Mouse (Mus musculus) heart, embryonic 15.5 days (tissue): ENCODE measurements around the gene Calml4. TPM values are rescaled to one million over a fixed set of nuclear protein-coding genes. Genes with fewer than 3 reads are reported as not detected.
A peak's percentile ranks its signal among the peaks of the same experiment; 100 is the strongest.

Experiments
- ATAC-seq: fragments of 200-750 bp; cut with Nextera tagmentation; replicated peaks from 2 replicates; pipeline ENCODE4 v1.8.0; 2017; ENCODE audit warnings: low read depth, moderate TSS enrichment; ENCODE audit not compliant: insufficient number of reproducible peaks, insufficient read depth, low FRiP score
- H3K27ac ChIP-seq: fragments of 300-500 bp; sonication (generic); 2 replicates; pipeline ENCODE4 v1.5.1; 2015; ENCODE audit warnings: mild to moderate bottlenecking, inconsistent platforms
- H3K27me3 ChIP-seq: fragments of 300-500 bp; sonication (generic); 2 replicates; pipeline ENCODE4 v1.6.1; 2015; ENCODE audit warnings: inconsistent platforms
- H3K36me3 ChIP-seq: fragments of 300-500 bp; sonication (generic); 2 replicates; pipeline ENCODE4 v1.6.1; 2015; ENCODE audit warnings: mild to moderate bottlenecking, inconsistent platforms
- H3K4me1 ChIP-seq: fragments of 300-500 bp; sonication (generic); replicated peaks from 2 replicates; pipeline ENCODE4 v1.6.1; 2015; ENCODE audit warnings: inconsistent platforms
- H3K4me2 ChIP-seq: fragments of 300-500 bp; sonication (generic); 2 replicates; pipeline ENCODE4 v1.6.1; 2015; ENCODE audit warnings: inconsistent platforms, mild to moderate bottlenecking, moderate library complexity
- H3K4me3 ChIP-seq: fragments of 300-500 bp; sonication (generic); 2 replicates; pipeline ENCODE4 v1.5.1; 2015; ENCODE audit warnings: mild to moderate bottlenecking, inconsistent platforms
- H3K9ac ChIP-seq: fragments of 300-500 bp; sonication (generic); 2 replicates; pipeline ENCODE4 v1.6.1; 2015; ENCODE audit warnings: mild to moderate bottlenecking, inconsistent platforms
- H3K9me3 ChIP-seq: fragments of 300-500 bp; sonication (generic); replicated peaks from 2 replicates; pipeline ENCODE4 v1.6.1; 2016; ENCODE audit warnings: inconsistent platforms
- WGBS: fragments of 180-500 bp; shearing (Covaris S2); methylation state at CpG from one replicate; pipeline ENCODE4 v1.1.7; 2015; ENCODE audit warnings: mixed read lengths; 5-methylcytosine and 5-hydroxymethylcytosine counted together
- polyA plus RNA-seq: library from polyadenylated mRNA; unstranded; fragments of >200 nt; fragmentation: Nextera tagmentation; extraction: Ambion mirVana; gene quantifications from 2 replicates; pipeline ENCODE4 v1.2.1, GENCODE M21; 2015

Gene Calml4
- polyA plus RNA-seq, 1 experiment from 2014 or later: 3.0 TPM

- no peak for ATAC-seq
- WGBS: 41% methylated on average over 3 of the region's 3 CpGs
- H3K4me2 ChIP-seq: peak overlapping the region; percentile 83; the same call in 1 of the 2 replicates
- H3K4me3 ChIP-seq: no peak overlapping the region
- no peaks in the 10 kb centered on the region for H3K36me3 ChIP-seq
- H3K9me3 ChIP-seq: no peaks in the 10 kb centered on the region
- H3K27me3 ChIP-seq: no peaks in the 10 kb centered on the region
- H3K27ac ChIP-seq: peak overlapping the region; percentile 79; the same call in 1 of the 2 replicates
- peaks cover 16% of the 10 kb centered on the region for H3K4me1 ChIP-seq
- no peak overlapping the region for H3K9ac ChIP-seq
Measured at GRCm38 (mm10) chr9:62837611-62838010, 20.3 kb upstream of the Calml4 start.

GRCm38 (mm10) chr9:62838146-62838505 is 19.8 kb upstream of the Calml4 start:
- no peak overlapping the region for H3K9ac ChIP-seq
- no peaks in the 10 kb centered on the region for H3K27me3 ChIP-seq
- peaks cover 16% of the 10 kb centered on the region for H3K4me1 ChIP-seq
- no peaks in the 10 kb centered on the region for H3K36me3 ChIP-seq
- WGBS: 11% methylated on average over 8 of the region's 8 CpGs
- H3K9me3 ChIP-seq: no peaks in the 10 kb centered on the region
- no peak for ATAC-seq
- H3K27ac ChIP-seq: peak overlapping the region; percentile 79
- peak overlapping the region; percentile 83 for H3K4me2 ChIP-seq
- H3K4me3 ChIP-seq: peak overlapping the region; percentile 70

GRCm38 (mm10) chr9:62838506-62839171 is 19.2 kb upstream of the Calml4 start, which contains the start of gene Cln6:
Cln6 (plus strand) TSS chr9:62838785.
- H3K4me3 ChIP-seq: peak within 1 kb of the TSS; percentile 70
- peaks cover 16% of the 10 kb centered on the region for H3K4me1 ChIP-seq
- H3K9me3 ChIP-seq: no peaks in the 10 kb centered on the region
- H3K27ac ChIP-seq: peak within 1 kb of the TSS; percentile 79
- no peaks in the 10 kb centered on the region for H3K27me3 ChIP-seq
- WGBS: under 1% methylated on average over 48 of the region's 48 CpGs
- ATAC-seq: peak; percentile 91
- H3K4me2 ChIP-seq: peak within 1 kb of the TSS; percentile 83
- no peaks in the 10 kb centered on the region for H3K36me3 ChIP-seq
- H3K9ac ChIP-seq: peak within 1 kb of the TSS; percentile 86

- H3K27ac ChIP-seq: peak overlapping the region; percentile 79
- H3K9me3 ChIP-seq: no peaks in the 10 kb centered on the region
- H3K9ac ChIP-seq: peak overlapping the region; percentile 86
- H3K4me2 ChIP-seq: peak overlapping the region; percentile 83
- H3K36me3 ChIP-seq: no peaks in the 10 kb centered on the region
- peaks cover 16% of the 10 kb centered on the region for H3K4me1 ChIP-seq
- ATAC-seq: no peak
- H3K27me3 ChIP-seq: no peaks in the 10 kb centered on the region
- 12% methylated on average over 14 of the region's 14 CpGs for WGBS
- H3K4me3 ChIP-seq: peak overlapping the region; percentile 70
Measured at GRCm38 (mm10) chr9:62839172-62839770, 18.6 kb upstream of the Calml4 start.

- ATAC-seq: no peak
- no peak overlapping the region for H3K27ac ChIP-seq
- H3K27me3 ChIP-seq: no peaks in the 10 kb centered on the region
- peaks cover 16% of the 10 kb centered on the region for H3K4me1 ChIP-seq
- no peaks in the 10 kb centered on the region for H3K9me3 ChIP-seq
- 81% methylated on average over 10 of the region's 10 CpGs for WGBS
- H3K36me3 ChIP-seq: no peaks in the 10 kb centered on the region
- H3K9ac ChIP-seq: no peak overlapping the region
- no peak overlapping the region for H3K4me2 ChIP-seq
- no peak overlapping the region for H3K4me3 ChIP-seq
Measured at GRCm38 (mm10) chr9:62843356-62844024, 14.4 kb upstream of the Calml4 start.

- Histone ChIP-seq H3K9me3 (no peaks in the 10 kb centered on the region), H3K27me3 (no peaks in the 10 kb centered on the region), H3K4me1 (peaks cover 13% of the 10 kb centered on the region), H3K9ac (no peak overlapping the region), H3K4me2 (no peak overlapping the region), H3K36me3 (0 out of 2 replicates have a peak, but pooled peaks cover 4% of the 10 kb centered on the region), H3K27ac (no peak overlapping the region), H3K4me3 (no peak overlapping the region)
- WGBS: 95% methylated on average over 5 of the region's 5 CpGs
- ATAC-seq: no peak; the same call in 1 of the 2 replicates
Measured at GRCm38 (mm10) chr9:62844461-62844860, 13.4 kb upstream of the Calml4 start.

GRCm38 (mm10) chr9:62847694-62848093 is 10.2 kb upstream of the Calml4 start:
- no peaks in the 10 kb centered on the region for H3K9me3 ChIP-seq
- no peak overlapping the region for H3K4me3 ChIP-seq
- peaks cover 9% of the 10 kb centered on the region for H3K4me1 ChIP-seq
- H3K27ac ChIP-seq: no peak overlapping the region
- peak; percentile 52; the same call in 1 of the 2 replicates for ATAC-seq
- no peaks in the 10 kb centered on the region for H3K27me3 ChIP-seq
- WGBS: 3% methylated on average over 3 of the region's 3 CpGs
- H3K36me3 ChIP-seq: peaks cover 15% of the 10 kb centered on the region; the same call in 1 of the 2 replicates
- no peak overlapping the region for H3K9ac ChIP-seq
- no peak overlapping the region for H3K4me2 ChIP-seq

GRCm38 (mm10) chr9:62848641-62849040 is 9.2 kb upstream of the Calml4 start:
- peaks cover 9% of the 10 kb centered on the region for H3K4me1 ChIP-seq
- no peak overlapping the region for H3K4me3 ChIP-seq
- no peak overlapping the region for H3K4me2 ChIP-seq
- WGBS: 91% methylated on average over 3 of the region's 3 CpGs
- peaks cover 15% of the 10 kb centered on the region; the same call in 1 of the 2 replicates for H3K36me3 ChIP-seq
- H3K27me3 ChIP-seq: no peaks in the 10 kb centered on the region
- H3K9ac ChIP-seq: no peak overlapping the region
- no peak for ATAC-seq
- H3K27ac ChIP-seq: no peak overlapping the region
- no peaks in the 10 kb centered on the region for H3K9me3 ChIP-seq

- no peak for ATAC-seq
- peaks cover 15% of the 10 kb centered on the region; the same call in 1 of the 2 replicates for H3K36me3 ChIP-seq
- no peak overlapping the region for H3K4me2 ChIP-seq
- no peak overlapping the region for H3K27ac ChIP-seq
- no peaks in the 10 kb centered on the region for H3K27me3 ChIP-seq
- peaks cover 16% of the 10 kb centered on the region for H3K4me1 ChIP-seq
- no peak overlapping the region for H3K4me3 ChIP-seq
- no peaks in the 10 kb centered on the region for H3K9me3 ChIP-seq
- H3K9ac ChIP-seq: no peak overlapping the region
- 75% methylated on average over 2 of the region's 2 CpGs for WGBS
Measured at GRCm38 (mm10) chr9:62851571-62851970, 6.3 kb upstream of the Calml4 start.

- Histone ChIP-seq H3K36me3 (peaks cover 10% of the 10 kb centered on the region; the same call in 1 of the 2 replicates), H3K27ac (no peak overlapping the region), H3K9ac (no peak overlapping the region), H3K4me3 (no peak overlapping the region), H3K4me1 (peaks cover 23% of the 10 kb centered on the region), H3K27me3 (no peaks in the 10 kb centered on the region), H3K4me2 (no peak overlapping the region), H3K9me3 (no peaks in the 10 kb centered on the region)
- no peak for ATAC-seq
- 41% methylated on average over 4 of the region's 4 CpGs for WGBS
Measured at GRCm38 (mm10) chr9:62854483-62854882, 3.4 kb upstream of the Calml4 start.

GRCm38 (mm10) chr9:62857216-62857615 is 664 bp upstream of the Calml4 start:
- Histone ChIP-seq H3K4me3 (no peak overlapping the region), H3K9me3 (no peaks in the 10 kb centered on the region), H3K36me3 (no peaks in the 10 kb centered on the region), H3K4me1 (peaks cover 18% of the 10 kb centered on the region), H3K4me2 (peak overlapping the region; percentile 43; the same call in 1 of the 2 replicates), H3K27me3 (no peaks in the 10 kb centered on the region), H3K9ac (no peak overlapping the region), H3K27ac (0 out of 2 replicates have a peak overlapping the region, but pooled peaks have one; percentile 18)
- no peak for ATAC-seq
- WGBS: 76% methylated on average over 9 of the region's 9 CpGs
